Mouse (Mus musculus) lung, postnatal 0 days (tissue): ENCODE measurements at regions not wholly inside any gene's neighbourhood (a gene's known extent, or its start where the extent isn't known, plus 50 kb on each side); places are given as distances from the start of the nearest gene placed in this dataset.

ENCODE experiments used
- ATAC-seq: fragments of 200-750 bp; cut with Nextera tagmentation; 2 replicates; pipeline ENCODE4 v1.8.0; 2017; ENCODE audit warnings: moderate library complexity
- DNase-seq: peaks from one replicate; pipeline ENCODE4 v3.0.0-alpha.2; 2016; ENCODE audit warnings: low spot score
- H3K27ac ChIP-seq: fragments of 300-500 bp; sonication (generic); 2 replicates; pipeline ENCODE4 v1.5.1; 2014; ENCODE audit warnings: antibody characterized with exemption, mild to moderate bottlenecking, low read length, mixed read lengths
- H3K27me3 ChIP-seq: fragments of 300-500 bp; sonication (generic); replicated peaks from 2 replicates; pipeline ENCODE4 v1.6.1; 2014; ENCODE audit warnings: low read length, mixed read lengths; ENCODE audit not compliant: insufficient read depth
- H3K36me3 ChIP-seq: fragments of 300-500 bp; sonication (generic); 2 replicates; pipeline ENCODE4 v1.6.1; 2014; ENCODE audit warnings: low read length, mixed read lengths; ENCODE audit not compliant: insufficient read depth
- H3K4me1 ChIP-seq: fragments of 300-500 bp; sonication (generic); 2 replicates; pipeline ENCODE4 v1.6.1; 2014; ENCODE audit warnings: antibody characterized with exemption, low read depth, low read length, mixed read lengths; ENCODE audit not compliant: insufficient read depth
- H3K4me2 ChIP-seq: fragments of 300-500 bp; sonication (generic); replicated peaks from 2 replicates; pipeline ENCODE4 v1.6.1; 2014; ENCODE audit warnings: low read depth, mild to moderate bottlenecking, low read length, moderate library complexity, mixed read lengths
- H3K4me3 ChIP-seq: fragments of 300-500 bp; sonication (generic); 2 replicates; pipeline ENCODE4 v1.5.1; 2014; ENCODE audit warnings: low read depth, low read length
- H3K9ac ChIP-seq: fragments of 300-500 bp; sonication (generic); replicated peaks from 2 replicates; pipeline ENCODE4 v1.6.1; 2014; ENCODE audit warnings: low read depth, mild to moderate bottlenecking
- H3K9me3 ChIP-seq: fragments of 300-500 bp; sonication (generic); 2 replicates; pipeline ENCODE4 v1.6.1; 2016; ENCODE audit warnings: low read length, mixed read lengths
- CTCF ChIP-seq: IDR thresholded peaks from 2 replicates; pipeline ENCODE4 v1.5.1; 2016; ENCODE audit warnings: antibody characterized with exemption, mild to moderate bottlenecking
- EP300 ChIP-seq: IDR thresholded peaks from 2 replicates; pipeline ENCODE4 v1.6.1; 2016; ENCODE audit warnings: antibody characterized with exemption, mild to moderate bottlenecking, control low read depth
- WGBS: fragments of 180-500 bp; shearing (Covaris S2); extraction: QIAGEN DNeasy Blood & Tissue Kit; methylation state at CpG from one replicate; pipeline ENCODE4 v1.1.7; 2014; 5-methylcytosine and 5-hydroxymethylcytosine counted together

DNA sequence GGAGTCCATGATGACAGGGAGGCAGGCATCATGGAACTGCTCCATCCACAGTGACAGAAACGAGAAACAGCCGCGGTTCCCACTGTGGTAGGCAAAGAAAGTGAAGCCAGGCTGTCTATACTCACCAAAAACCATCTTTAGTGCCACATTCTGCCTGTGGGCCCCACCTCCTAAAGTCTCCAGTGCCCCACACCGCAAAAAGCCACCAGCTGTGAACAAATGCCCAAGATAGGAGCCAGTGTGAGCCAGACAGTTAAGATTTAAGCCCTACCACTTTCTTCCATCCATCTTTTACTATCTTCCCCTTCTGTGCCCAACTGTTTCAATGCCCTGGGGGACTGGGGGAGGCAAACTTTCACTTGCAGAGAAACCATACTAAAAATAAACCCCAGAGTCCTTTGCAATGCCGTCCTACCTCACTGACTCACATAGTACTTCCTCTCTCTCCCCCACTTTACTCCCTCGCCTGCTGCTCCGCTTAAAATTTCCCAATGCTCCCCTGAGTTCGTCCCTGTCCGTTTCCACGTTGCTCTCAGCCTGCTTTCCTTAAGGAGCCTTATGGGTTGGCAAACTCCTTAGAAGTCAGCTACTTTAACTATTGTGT is 85.7 kb upstream of the Xcl1 start:
- Histone ChIP-seq H3K4me2 (no peak overlapping the region), H3K4me3 (no peak overlapping the region), H3K36me3 (no peaks in the 10 kb centered on the region), H3K9ac (no peak overlapping the region), H3K27ac (no peak overlapping the region), H3K9me3 (no peaks in the 10 kb centered on the region), H3K27me3 (no peaks in the 10 kb centered on the region), H3K4me1 (no peaks in the 10 kb centered on the region)
- ATAC-seq (no peak), DNase-seq (no peak)
- WGBS = 64% methylated on average over 10 of the region's 10 CpGs
- no peak for TF ChIP-seq CTCF
- TF ChIP-seq EP300 = no peak

DNA sequence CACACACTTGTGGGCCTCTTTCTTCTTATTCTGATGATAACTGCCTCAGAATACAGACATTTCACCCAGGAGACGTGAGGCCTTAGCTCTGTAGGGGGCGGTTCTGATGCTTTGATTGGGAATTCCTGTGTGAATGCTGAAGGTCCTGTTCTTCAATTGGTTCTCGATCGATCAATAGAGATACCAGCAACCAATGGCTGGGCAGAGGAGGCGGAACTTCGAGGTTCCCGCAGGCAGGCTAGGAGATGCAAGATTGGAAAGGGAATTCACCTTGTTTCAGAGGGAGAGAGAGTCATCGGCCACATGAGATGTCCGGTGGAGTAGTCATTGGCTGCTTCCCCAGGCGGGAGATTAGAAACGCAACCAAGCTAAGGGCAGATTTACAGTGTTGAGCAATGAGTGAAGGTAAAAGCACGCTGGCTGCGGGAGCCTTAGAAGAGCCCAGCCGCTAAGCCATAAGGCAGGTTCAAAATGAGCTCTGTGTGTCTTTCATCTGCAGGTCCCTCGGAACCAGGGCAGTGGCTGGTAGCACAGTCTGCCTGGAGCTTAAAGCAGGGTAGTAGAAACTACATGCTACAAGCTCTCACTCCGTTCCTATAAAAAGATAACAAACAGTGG is 83.5 kb upstream of the Xcl1 start:
- peak overlapping the region; percentile 25 for H3K4me2 ChIP-seq
- no peaks in the 10 kb centered on the region for H3K27me3 ChIP-seq
- no peaks in the 10 kb centered on the region for H3K36me3 ChIP-seq
- H3K9ac ChIP-seq = no peak overlapping the region
- ATAC-seq (peak; percentile 75), DNase-seq (peak; percentile 68)
- H3K4me1 ChIP-seq = no peaks in the 10 kb centered on the region
- WGBS = 24% methylated on average over 16 of the region's 16 CpGs
- no peak overlapping the region for H3K27ac ChIP-seq
- H3K4me3 ChIP-seq = no peak overlapping the region
- TF ChIP-seq CTCF = no peak
- TF ChIP-seq EP300 = no peak
- no peaks in the 10 kb centered on the region for H3K9me3 ChIP-seq

DNA sequence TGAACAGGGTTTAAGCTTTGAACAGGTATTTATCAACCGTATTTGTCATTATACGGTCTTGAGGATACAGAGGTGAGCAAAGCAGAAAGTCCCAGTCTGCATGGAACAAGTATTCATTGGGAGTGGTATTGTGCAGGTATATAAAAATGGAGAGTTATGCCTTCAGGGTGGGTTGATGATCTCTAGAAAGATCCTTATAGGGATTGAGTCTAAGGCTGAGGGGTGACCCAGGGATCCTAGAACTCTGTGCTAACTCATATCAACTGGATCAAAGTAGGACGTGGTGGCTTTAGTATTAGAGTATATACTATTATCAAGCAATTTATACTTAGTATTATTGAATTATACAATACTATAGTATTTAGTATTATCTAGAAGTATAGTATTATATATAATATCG is 82.9 kb upstream of the Xcl1 start:
- WGBS = 87% methylated on average over 4 of the region's 4 CpGs

DNA sequence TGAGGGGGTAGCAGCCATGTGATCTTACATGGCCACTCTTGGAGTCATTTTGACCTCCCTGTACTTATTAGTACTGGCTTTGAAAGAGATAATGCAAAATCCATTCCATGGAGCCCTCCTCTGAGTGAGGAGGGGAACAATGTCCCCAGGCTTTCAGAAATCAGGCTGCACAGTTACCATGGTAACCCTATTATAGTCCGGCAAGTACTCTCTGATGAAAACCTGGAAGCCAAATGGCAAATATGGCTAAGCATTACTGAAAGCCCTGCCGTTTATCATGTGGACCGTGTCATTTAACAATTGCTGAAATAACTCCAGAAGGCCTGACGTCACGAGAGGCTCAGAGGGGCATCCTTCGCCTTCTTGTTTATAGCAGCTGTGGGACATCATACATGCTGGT is 82.5 kb upstream of the Xcl1 start:
- 75% methylated on average over 6 of the region's 6 CpGs for WGBS
- H3K9ac ChIP-seq = no peak overlapping the region
- H3K4me3 ChIP-seq = no peak overlapping the region
- H3K36me3 ChIP-seq = no peaks in the 10 kb centered on the region
- H3K27me3 ChIP-seq = no peaks in the 10 kb centered on the region
- ATAC-seq (no peak), DNase-seq (no peak)
- H3K27ac ChIP-seq = no peak overlapping the region
- H3K4me1 ChIP-seq = no peaks in the 10 kb centered on the region
- H3K4me2 ChIP-seq = no peak overlapping the region
- H3K9me3 ChIP-seq = no peaks in the 10 kb centered on the region
- no peak for TF ChIP-seq CTCF
- no peak for TF ChIP-seq EP300

More for the DNA sequence above, 82.9 kb upstream of the Xcl1 start:
- DNase-seq (no peak), ATAC-seq (no peak)
- Histone ChIP-seq H3K9ac (no peak overlapping the region), H3K9me3 (no peaks in the 10 kb centered on the region), H3K27me3 (no peaks in the 10 kb centered on the region), H3K4me1 (no peaks in the 10 kb centered on the region), H3K4me2 (no peak overlapping the region), H3K36me3 (no peaks in the 10 kb centered on the region), H3K4me3 (no peak overlapping the region), H3K27ac (no peak overlapping the region)
- TF ChIP-seq EP300 (no peak), CTCF (no peak)

DNA sequence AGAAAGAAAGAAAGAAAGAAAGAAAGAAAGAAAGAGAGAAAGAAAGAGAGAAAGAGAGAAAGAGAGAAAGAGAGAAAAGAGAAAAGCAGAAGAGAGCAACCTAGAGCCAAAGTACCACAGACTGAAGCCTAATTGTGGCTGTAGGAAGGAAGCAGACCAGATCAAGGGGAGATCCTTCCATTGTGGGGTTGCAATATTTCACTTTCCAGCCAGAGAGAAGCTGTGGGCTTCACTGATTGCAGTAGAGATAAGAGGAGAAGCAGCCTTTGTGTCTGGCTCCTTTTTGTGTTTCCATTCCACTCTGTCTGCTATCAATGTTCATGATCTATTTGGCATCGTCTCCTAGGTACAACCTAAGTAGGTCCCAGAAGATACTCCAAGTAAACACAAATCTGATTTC is 79.0 kb upstream of the Xcl1 start:
- H3K36me3 ChIP-seq = no peaks in the 10 kb centered on the region
- no peak for ATAC-seq
- H3K9ac ChIP-seq = no peak overlapping the region
- no peak for DNase-seq
- H3K4me1 ChIP-seq = no peaks in the 10 kb centered on the region
- H3K27ac ChIP-seq = no peak overlapping the region
- H3K4me2 ChIP-seq = no peak overlapping the region
- no peaks in the 10 kb centered on the region for H3K9me3 ChIP-seq
- 16% methylated on average over 1 of the region's 1 CpGs for WGBS
- no peak overlapping the region for H3K4me3 ChIP-seq
- H3K27me3 ChIP-seq = no peaks in the 10 kb centered on the region
- TF ChIP-seq CTCF (no peak), EP300 (no peak)

DNA sequence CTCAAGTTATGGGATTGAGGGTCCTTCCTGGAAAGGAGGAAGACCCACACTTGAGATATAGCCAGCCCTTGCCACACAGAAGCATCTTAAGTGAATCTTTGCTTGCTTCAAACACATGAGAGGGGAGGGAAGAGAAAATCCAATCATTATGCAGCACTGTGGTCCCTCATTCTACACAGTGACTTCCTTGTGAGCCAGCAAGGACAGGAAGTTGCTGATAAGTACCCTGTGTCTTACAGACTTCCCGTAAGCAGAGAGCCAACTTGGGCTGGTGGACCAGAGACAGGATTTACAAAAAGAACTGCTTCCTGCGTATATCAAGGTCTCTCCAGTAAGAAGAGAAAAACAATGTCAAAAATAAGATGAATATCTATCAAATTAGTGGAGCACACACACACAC is 78.1 kb upstream of the Xcl1 start:
- no peak overlapping the region for H3K4me3 ChIP-seq
- ATAC-seq = no peak
- no peaks in the 10 kb centered on the region for H3K27me3 ChIP-seq
- DNase-seq = peak; percentile 6
- no peak overlapping the region for H3K27ac ChIP-seq
- no peak overlapping the region for H3K4me2 ChIP-seq
- TF ChIP-seq CTCF = no peak
- TF ChIP-seq EP300 = no peak
- no peak overlapping the region for H3K9ac ChIP-seq
- no peaks in the 10 kb centered on the region for H3K4me1 ChIP-seq
- H3K9me3 ChIP-seq = no peaks in the 10 kb centered on the region
- WGBS = 28% methylated on average over 2 of the region's 2 CpGs
- H3K36me3 ChIP-seq = no peaks in the 10 kb centered on the region
